Mouse (Mus musculus): Measurements from ENCODE around the gene Ninj1.

DNA sequence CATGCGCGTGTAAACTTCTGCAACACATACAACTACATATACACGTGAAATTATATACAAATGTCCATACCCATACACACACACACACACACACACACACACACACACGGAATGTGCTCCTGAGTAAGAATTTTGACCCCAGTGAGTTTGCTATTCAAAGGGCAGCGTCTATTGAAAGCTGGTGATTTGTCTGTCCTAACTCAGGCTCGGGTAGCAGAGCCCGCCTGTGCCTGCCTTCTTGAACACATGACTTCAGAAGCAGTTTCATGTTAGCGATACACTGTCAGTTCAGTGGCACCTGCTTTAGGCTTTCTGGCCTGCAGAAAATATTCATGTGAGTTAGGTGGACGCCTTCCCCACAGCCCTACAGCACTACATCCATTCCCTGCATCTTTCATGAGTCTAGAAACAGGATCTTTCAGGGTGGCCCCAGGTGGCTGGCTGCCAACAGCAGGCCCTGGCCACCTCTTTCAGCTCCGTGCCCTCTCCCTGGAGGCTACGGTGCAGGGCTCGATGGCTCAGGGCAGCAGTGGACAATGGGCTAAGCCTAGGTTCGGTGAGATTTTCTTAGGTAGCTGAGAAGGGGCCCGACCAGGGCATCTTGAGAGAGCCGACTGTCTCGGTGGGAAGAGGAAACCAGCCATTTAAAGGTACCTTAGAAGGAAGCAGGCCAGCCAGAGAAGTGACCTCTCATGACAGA, 5.0 kb downstream of the Ninj1 start:
- TF ChIP-seq TAL1 (IDR thresholded peaks at IDR 0.05; ENCODE audit: low read length) (no peak), EP300 (IDR thresholded peaks at IDR 0.05; ENCODE audit: low read depth in 1 of 2, low read length in 2 of 2) (no peak), POLR2A (IDR thresholded peaks at IDR 0.05; ENCODE audit: control insufficient read depth in 1 of 2, insufficient read depth in 1 of 2, low read depth in 1 of 2, low read length in 2 of 2, poor library complexity in 1 of 2) (no peak), UBTF (IDR thresholded peaks at IDR 0.05; ENCODE audit: borderline replicate concordance, insufficient read depth, low read depth, low read length) (no peak)

Data from MEL (cell line).